Mouse (Mus musculus) embryo, embryonic 10 days (tissue): ENCODE measurements around the gene Pla1a.
A peak's percentile ranks its signal among the peaks of the same experiment; 100 is the strongest.

ENCODE experiments used
- DNase-seq: peaks from one replicate; pipeline ENCODE4 v3.0.0-alpha.2; 2015; ENCODE audit warnings: low spot score

Pla1a gene

DNA sequence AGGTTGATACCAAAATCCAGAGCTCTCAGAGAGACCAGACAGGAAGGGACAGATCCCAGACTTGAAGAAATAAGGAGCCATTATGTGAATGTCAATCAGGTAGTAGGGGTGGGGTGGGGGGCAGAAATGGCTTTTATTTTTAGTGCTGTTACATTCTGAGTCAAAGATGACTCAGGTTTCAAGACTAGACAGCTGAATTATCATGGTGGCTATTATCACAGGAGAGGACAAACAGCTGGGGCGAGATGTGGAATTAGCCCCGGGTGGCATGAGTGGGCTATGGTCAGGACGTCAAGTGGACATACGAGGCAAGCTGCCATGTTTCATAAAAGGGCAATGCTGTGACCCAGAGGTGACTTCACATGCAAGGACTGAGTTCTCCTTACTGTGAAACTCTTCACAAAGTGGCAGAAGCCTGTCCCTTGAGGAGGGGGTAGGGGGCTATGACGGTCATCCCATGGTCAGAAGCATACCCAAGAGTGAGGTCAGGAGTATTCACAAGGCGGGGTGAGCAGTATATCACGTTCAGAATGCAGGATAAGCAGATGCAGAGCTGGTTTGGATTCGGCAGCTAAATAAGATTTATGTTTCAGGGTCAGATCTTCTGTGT, 43.6 kb downstream of the Pla1a start:
- DNase-seq, result no peak

DNA sequence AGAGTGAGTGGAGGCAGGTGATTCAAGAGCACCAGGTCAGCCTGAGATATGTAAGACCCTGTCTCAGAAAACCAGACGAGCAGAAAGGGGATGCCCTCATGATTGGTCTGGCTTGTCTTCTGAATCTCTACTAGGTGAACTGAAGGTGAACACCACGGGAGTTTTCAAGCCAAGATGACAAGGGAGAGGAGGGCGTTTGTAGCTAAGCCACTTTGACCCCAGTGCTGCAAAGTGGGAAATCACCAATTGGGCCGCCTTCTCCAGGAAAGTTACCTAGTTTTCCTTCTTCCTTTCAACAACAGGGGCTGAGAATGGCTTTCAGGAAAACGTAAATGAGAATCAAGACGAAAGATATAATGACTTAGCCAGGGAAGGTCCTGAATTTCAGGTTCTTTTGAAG, 44.2 kb downstream of the Pla1a start:
- no peak for DNase-seq

DNA sequence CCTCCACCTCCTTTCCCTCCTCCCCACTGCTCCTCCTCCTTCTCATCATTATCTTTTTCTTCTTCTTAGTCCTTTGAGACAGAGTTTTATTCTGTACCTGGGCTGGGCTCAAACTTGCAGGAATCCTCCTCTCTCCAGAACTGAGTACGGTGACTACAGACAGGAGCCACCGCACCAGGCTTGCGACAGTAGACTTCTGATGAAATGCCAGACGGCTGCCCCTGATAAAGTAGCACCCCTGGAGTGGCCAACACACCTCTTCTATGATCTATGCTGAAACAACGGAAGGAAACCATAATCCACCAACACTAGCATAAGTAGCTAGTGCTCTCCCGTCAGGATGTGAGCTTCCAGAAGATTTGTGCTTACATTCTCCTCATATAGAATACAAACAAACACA, 45.6 kb downstream of the Pla1a start:
- no peak for DNase-seq

DNA sequence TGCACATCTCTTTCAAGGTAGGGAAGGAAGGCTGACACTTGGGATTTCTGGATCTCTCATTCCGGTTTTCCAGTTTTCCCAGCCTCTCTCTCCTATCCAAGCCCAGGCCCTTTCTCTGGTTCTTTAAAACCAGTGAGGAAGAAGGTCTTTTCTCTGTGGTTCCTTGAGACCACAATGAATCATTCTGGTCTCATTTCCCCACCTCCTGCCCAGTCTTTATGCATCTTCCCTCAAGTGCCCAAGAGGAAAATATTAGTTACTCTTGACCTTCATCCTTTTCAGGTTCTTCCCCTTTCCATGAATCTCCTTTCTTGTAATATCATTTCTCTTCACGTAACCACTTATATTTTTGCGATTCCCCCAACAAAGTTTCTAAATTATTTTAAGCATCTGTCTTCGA, 47.2 kb downstream of the Pla1a start:
- DNase-seq, result no peak

DNA sequence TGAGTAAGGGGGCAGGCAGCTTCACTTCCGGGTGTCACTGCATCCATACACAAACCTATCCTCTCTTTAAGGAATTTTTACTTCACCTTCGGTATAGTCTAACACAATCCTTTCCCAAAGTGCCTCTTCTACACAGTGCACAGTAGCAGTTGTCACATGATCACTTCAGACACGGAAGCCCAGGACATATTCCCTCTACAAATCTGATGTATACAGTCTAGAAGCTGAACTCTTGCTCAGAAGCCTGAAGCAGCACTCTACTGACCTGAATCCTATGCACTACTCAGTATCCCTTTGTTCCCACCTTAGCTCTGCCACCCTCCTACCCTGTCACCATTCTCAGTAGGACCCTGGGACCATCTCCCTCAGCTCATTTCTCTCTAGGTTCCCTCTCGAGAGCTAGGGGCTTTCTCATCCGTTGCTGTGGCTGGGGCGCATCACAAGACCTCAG, 47.7 kb downstream of the Pla1a start:
- DNase-seq, result no peak

DNA sequence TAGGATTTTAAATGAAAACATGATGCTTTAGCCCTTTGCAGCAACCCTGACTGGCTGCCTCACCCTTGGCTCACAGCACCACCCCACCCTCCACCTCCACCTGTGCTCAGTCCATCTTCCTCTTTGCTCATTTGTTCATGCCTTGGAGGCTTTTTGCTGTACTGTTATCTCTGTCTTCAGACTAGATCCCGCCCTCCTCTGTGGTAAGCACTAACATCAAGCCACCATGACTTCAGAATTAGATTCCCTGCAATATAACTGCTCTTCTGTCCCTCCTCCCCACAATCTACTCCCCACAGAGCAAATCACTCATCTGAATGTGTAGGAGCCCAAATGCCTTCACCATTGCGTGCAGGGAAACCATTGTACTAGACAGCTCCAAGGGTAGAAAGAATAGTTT, 49.3 kb downstream of the Pla1a start:
- DNase-seq, result no peak

DNA sequence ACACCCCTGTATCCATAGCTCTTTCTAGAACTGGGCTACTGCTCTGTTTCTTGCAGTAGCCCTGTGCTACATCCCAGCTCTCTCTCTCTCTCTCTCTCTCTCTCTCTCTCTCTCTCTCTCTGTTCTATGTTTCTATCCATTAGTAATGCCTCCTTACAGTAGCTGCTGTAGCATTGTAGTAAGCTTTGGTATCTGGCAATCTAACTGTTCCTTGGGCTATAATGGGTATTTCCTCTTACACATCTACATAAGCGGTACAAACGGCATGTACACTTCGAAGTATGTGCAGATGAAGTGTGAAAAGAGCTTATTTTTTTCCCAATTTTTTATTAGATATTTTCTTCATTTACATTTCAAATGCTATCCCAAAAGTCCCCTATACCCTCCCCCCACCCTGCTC, 53.0 kb downstream of the Pla1a start:
- DNase-seq, result no peak

DNA sequence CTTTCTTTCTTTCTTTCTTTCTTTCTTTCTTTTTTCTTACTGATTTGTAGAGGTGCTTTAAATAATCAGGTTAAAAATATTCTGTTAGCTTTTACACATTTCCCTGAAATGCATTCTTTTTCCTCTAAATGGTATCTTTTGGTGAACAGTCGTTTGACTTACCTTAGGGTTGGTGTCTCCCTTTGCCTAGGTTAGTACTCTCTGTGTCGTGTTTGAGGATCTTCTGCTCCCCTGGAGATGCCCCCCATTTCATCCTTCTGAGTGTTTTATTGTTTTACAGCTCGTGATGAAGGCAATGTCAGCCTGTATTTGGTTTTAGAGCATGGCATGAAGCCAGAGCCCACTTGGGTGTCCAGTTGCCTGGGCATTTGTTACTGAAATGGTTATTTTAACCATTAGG, 53.5 kb downstream of the Pla1a start:
- DNase-seq, result no peak

DNA sequence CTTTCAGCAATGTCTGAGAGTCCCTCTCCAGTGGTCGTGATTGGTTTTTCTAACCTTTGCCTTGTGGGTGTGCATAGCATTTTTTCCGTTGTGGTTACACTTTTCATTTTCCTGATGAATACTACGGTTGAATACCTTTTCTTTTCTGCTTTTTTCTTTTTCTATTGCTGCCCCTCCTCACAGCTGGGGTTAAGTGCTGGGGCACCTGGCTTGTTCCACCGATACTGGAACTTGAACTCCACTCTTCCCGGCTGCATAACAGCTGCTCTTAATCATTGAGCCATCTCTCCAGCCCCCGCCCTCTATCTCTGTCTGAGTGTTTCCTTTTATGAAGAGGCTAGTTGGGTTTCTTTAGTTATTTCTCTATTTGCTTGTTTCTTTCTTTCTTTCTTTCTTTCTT, 53.9 kb downstream of the Pla1a start:
- no peak for DNase-seq

DNA sequence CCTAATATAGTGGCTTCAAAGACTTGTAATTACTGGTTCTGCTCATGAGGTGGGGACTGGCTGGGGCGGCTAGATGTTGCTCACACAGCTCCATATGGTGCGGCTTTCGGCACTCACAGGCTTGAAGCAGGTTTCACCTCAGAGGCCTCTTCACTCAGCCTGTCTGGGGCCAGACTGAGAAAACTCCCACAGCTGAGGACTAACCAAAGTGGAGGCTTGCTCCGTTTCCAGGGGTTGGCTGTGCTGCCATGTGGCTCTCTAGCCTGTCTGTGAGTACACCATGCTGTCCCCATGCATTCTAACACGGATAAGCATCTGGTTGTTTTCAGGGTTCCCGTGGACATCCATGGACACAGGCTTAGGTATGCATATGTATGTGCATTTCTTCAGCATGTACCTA, 54.4 kb downstream of the Pla1a start:
- DNase-seq, result no peak

DNA sequence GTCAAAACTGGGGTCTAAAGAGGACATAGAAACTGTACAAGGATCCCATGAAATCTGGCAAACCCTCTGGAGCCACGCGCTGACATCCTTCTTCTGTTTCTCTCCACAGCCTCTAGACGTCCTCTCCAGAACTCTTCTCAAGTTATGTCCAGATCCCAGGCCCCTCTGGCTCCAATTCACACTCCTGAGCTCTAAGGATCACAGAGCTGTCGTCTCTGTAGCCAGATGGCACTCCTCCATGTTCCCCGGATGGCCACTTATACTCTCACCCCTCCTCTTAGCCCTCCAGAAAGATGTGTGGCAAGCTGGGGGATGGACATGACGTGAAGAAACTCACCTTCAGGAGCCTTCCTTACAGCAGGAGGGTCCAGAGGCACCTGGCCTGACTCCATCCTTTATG, 55.4 kb downstream of the Pla1a start:
- no peak for DNase-seq

DNA sequence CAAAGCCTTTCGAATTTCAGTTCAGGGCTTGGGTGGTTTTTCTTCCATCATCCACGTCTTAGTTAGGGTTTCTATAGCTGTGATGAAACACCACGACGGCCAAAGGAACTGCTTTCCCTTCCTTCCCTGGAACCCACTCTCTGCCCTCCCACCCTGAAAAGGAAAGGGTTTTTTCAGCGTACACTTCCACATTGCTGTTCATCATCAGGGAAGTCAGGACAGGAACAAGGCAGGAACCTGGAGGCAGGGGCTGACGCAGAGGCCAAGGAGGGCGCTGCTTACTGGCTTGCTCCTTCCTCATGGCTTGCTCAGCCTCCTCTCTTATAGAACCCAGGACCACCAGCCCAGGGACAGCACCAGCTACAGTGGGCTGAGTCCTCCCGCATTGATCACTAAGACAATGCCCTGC, 56.1 kb downstream of the Pla1a start:
- DNase-seq, result no peak

DNA sequence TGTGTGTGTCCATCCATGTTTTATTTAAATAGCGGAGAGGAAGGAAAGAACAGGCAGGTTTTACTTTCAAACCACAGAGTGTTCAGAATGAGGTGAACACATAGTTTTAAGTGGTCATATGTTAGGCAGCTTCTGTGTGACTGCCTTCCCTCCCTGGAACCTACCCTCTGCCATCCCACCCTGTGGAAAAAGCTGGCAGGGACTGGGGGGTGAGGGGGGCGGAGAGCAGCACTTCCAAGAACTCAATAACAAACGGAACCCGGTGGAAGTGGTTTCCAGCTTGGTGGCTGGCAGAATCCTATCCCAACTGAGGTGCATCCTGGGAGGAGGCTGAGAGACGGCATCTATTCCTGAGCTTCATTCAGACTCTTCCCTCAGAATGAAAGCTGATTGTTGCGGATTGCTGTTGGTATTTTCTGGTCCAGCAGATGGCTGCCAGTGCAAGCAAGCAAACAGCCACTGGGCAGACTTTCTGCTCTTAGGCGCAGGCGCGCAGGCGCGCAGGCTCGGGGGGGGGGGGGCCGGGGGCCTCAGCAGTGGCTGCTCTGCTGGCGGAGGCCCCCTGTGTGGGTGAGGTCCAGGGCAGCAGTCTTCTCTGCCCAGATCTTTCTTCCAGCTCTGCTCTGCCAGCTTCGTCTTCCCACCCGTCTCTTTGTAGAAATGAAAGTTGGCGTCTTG, 56.6 kb downstream of the Pla1a start:
- DNase-seq, result peak; percentile 39

DNA sequence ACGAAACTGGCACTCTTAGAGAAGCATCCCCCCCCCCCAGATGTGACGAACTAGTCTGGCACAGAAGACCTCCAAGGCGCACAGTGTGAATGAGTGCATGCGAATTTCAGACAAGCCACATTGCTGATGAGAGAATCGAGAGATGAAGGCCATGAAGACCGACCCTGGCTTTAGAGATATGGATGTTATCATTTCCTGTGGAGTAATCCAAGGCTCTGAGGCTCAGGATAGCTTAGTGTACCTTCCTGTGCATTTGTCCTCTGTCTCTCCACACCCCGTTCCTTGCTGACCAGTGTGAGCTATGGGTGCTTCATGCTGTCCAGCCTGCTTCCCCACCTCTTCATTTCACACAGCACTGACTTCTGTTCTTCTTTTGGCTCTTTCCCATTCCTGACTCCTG, 57.8 kb downstream of the Pla1a start:
- DNase-seq, result no peak

DNA sequence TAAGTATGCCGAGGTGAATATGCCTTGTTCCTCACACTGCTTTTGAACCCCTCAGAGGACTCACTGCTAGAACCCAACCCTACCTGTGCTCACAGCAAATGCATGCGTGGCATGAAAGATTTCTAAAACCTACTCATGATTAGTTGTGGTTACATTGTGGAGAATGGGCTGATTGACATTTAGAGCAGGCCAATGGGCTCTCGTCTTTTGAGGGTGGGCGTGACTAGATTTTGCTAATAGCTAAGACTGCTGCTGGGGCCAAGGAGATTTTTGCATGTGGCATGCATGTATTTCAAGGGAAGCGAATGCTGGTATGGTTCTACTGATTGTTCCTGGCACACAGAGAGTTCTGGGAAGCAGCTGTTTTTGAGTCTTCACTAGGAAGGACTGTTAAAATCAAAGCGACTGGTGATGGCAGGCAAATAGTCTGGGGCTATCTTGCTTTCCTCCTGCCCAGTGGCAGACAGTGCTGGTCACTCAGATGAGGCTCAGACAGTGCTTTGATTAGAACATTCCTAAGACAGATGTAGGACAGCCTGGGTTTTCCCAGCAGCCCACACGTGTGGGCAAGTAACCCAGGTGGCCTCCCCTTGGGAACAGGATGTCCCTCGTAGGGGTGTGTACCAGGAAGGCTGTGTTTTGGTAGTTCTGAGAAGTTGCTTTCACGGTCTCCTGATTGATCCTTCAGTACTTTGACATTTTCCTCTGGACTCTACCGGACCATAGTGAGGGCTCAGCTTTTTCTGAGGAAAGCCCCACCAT, 58.4 kb downstream of the Pla1a start:
- DNase-seq, result no peak

DNA sequence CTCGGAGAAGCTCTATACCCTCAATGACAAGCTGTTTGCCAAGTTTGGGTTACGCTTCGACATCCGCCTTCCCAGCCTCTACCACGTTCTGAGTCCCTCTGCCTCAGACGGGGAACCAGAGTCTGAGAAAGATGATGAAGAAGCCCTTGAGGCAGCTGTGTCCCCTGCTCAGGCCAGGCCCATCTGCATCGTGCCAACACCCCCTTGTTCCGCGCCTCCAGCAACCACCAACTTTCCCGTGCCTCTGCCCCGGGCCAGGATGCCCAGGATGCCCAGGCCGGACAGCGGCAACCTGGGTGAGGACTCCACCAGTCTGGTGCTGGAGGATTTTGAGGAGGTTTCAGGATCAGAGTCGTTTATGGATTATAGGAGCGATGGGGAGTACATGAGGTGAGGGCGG, 59.0 kb downstream of the Pla1a start:
- no peak for DNase-seq

DNA sequence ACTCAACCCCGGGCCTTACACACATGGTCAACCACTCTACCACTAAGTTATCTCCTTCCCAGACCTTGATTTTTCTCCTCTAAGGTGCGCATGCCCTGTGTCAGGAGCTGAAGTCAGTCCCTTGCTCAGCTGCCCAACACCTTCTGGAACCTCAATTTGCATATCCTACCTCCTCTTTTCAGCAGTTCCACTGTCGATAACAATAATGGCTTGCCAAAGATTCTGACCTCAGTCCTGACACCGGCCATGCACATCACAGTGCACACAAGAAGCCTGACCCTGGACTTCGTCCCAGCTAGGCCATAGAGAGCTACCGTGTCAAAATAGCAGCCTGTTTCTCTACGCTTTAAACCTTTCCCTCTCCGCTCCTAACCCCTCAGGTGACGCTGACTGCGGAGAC, 59.5 kb downstream of the Pla1a start:
- DNase-seq, result no peak

DNA sequence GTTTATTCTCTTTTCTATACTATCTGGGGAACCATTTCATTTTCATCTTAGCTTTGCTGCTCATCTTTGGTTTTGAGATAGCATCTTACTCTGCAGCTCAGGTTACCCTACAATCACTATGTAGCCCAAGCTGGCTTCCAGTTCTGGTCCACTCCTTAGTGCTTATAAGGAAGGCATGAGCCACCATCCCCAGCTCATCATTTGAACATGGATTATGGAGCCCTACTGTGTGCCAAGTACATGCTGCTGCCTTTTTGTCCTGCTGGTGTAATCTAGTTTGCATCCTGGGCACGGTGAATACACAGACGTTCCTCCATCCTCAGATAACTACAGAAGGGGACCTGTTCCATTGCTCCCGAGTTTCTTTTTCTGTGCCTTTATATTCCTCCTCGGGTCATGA, 60.1 kb downstream of the Pla1a start:
- no peak for DNase-seq

DNA sequence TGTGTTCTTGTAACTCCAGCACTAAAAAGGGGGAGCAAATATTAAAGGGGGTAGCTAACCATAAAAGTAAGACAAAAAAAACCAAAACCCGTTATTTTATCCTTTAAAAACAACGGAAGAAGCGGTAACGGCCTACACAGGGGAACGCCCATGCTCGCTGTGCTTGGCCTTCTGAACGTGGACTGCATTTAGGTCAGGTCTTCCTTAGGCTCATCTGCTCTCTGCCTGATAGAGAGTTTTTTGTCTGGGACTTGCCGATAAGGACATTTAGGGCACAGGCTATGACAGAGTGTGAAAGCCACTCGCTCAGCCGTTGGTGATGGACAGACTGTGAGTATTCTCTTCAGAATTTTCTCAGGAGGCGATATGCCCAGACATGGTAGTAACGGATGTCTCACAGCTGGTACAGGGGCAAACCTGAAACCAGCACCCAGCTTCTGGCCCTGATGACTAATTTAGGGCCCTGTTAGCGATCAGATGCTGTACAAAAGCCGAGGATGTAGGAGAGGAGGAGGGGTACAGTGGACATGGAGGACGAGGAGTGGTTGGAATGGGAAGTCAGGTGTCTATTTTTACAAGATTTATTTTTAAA, 61.1 kb downstream of the Pla1a start:
- DNase-seq, result no peak

DNA sequence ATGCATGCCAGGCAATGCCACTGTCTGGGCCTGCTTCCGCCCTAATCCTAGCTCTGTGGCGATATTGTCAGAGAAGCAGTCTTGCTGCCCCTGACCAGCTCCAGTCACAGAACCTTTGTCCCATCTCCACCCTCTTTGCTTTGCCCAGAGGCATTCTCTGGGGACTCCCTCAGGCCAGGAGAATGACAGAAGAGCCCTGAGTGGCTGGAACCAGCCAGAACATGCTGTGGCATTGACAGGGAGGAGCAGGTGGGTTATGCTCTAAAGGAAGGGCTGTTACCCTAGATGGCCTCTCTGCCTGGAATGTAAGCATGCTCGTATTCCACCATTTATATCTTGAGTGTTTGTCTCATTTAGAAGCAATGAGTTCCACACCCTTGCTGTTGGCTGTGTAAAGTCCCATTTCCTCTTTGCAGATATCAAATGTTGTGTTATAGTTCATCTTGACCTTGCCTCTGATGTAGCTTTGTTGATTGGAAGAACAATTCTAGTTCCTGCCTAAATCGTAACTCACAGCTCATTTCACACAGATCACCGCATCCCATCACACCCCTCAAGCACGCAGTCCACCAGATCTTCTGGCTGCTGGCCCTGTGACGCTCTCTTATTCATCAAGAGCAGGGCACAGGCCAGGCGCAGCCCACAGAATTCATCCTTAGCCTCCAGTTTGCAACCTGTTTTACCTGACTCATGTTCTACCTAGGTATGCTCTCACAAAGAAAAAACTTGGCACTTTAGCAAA, 62.1 kb downstream of the Pla1a start:
- DNase-seq, result no peak

DNA sequence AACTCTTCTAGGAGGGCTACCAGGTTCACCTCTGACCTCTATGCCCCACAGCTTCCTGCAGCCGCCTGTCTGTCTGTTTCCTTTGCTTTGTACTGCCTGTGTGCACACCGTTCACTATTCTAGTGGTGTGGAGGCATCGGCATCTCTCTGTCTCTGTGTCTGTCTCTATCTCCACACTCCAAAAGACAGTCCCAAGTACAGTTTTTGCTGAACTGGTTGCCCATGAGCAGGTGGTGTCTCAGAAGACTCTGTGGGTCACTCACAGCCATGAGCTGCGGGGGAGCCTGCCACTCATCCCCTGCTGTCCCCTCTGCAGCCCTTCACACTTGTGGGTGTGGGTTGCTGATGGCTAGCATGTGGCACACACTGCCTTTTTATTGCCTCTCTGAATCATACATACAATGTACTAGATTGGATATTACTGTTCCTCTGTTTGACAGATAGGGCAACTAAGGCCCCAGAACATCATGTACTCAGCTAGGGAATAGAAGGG, 62.9 kb downstream of the Pla1a start:
- no peak for DNase-seq

DNA sequence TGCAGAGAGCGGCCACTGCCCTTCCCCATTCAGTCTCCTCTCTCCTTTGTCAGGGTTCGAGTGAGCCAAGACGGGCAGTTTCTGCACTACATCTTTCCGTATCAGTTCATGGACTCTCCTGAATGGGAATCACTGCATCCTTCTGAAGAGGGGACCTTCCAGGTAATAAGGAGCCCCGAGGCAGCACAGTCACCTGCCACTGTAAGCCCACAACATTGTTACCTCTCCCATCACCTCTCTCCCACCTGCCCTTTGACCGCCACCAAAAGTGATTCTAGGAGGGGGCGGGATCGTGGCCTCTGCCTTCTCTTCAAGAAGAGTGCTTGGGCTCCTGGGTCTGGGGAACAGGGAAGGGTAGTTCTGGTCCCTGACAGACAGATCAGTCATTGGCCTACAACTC, 63.5 kb downstream of the Pla1a start:
- no peak for DNase-seq
